Mouse (Mus musculus): ENCODE measurements at regions not wholly inside any gene's neighbourhood (a gene's known extent, or its start where the extent isn't known, plus 50 kb on each side); places are given as distances from the start of the nearest gene placed in this dataset.

- no peak for DNase-seq
Observed at GRCm38 (mm10) chr6:51302240-51302639, 130.2 kb upstream of the Nfe2l3 start.

- DNase-seq, result no peak
Observed at GRCm38 (mm10) chr6:51318341-51318740, 114.1 kb upstream of the Nfe2l3 start.

- no peak for DNase-seq
Observed at GRCm38 (mm10) chr6:51320019-51320418, 112.5 kb upstream of the Nfe2l3 start.

GRCm38 (mm10) chr6:51320676-51321419 lies 111.6 kb upstream of the Nfe2l3 start:
- DNase-seq, result peak; percentile 39

GRCm38 (mm10) chr6:51326103-51326829 lies 106.2 kb upstream of the Nfe2l3 start:
- DNase-seq, result no peak

GRCm38 (mm10) chr6:51329070-51329995 lies 103.1 kb upstream of the Nfe2l3 start:
- no peak for DNase-seq

- no peak for DNase-seq
Observed at GRCm38 (mm10) chr6:51330069-51330706, 102.3 kb upstream of the Nfe2l3 start.

- DNase-seq, result no peak
Observed at GRCm38 (mm10) chr6:51332841-51333240, 99.6 kb upstream of the Nfe2l3 start.

- peak; percentile 63 for DNase-seq
Observed at GRCm38 (mm10) chr6:51333722-51334360, 98.6 kb upstream of the Nfe2l3 start.

- no peak for DNase-seq
Observed at GRCm38 (mm10) chr6:51335314-51335713, 97.2 kb upstream of the Nfe2l3 start.

- no peak for DNase-seq
Observed at GRCm38 (mm10) chr6:51339301-51339700, 93.2 kb upstream of the Nfe2l3 start.

- no peak for DNase-seq
Observed at GRCm38 (mm10) chr6:51347721-51348120, 84.7 kb upstream of the Nfe2l3 start.

- no peak for DNase-seq
Observed at GRCm38 (mm10) chr6:51349771-51350170, 82.7 kb upstream of the Nfe2l3 start.

- DNase-seq, result no peak
Observed at GRCm38 (mm10) chr6:51355041-51355440, 77.4 kb upstream of the Nfe2l3 start.

GRCm38 (mm10) chr6:51361611-51362180 lies 70.8 kb upstream of the Nfe2l3 start:
- no peak for DNase-seq

GRCm38 (mm10) chr6:51362475-51363226 lies 69.8 kb upstream of the Nfe2l3 start:
- peak; percentile 87 for DNase-seq

- DNase-seq, result no peak
Observed at GRCm38 (mm10) chr6:51364776-51365175, 67.7 kb upstream of the Nfe2l3 start.

- no peak for DNase-seq
Observed at GRCm38 (mm10) chr6:51369771-51370170, 62.7 kb upstream of the Nfe2l3 start.

- DNase-seq, result no peak
Observed at GRCm38 (mm10) chr6:51372357-51372756, 60.1 kb upstream of the Nfe2l3 start.

- no peak for DNase-seq
Observed at GRCm38 (mm10) chr6:51378436-51378835, 54.0 kb upstream of the Nfe2l3 start.

- DNase-seq, result peak; percentile 53
Observed at GRCm38 (mm10) chr6:51379074-51379473, 53.4 kb upstream of the Nfe2l3 start.
